Mouse (Mus musculus) brain, embryonic 14.5 days (tissue): ENCODE measurements around the gene Rbbp4.

Source experiments
- CTCF ChIP-seq: fragments of 200-500 bp; IDR thresholded peaks from 2 replicates; pipeline ENCODE4 v1.5.1; 2012; ENCODE audit warnings: inconsistent platforms, mild to moderate bottlenecking, moderate library complexity, borderline replicate concordance; ENCODE audit not compliant: insufficient read depth, insufficient read length; ENCODE audit errors: extremely low read depth
- POLR2A ChIP-seq: fragments of 200-500 bp; IDR thresholded peaks from 2 replicates; pipeline ENCODE4 v1.6.1; 2012; ENCODE audit warnings: mild to moderate bottlenecking, inconsistent platforms, borderline replicate concordance; ENCODE audit not compliant: poor library complexity, insufficient read depth, insufficient read length, severe bottlenecking; ENCODE audit errors: extremely low read depth

- no peak for TF ChIP-seq CTCF
- TF ChIP-seq POLR2A = no peak
These were observed 22.5 kb upstream of the Rbbp4 start for GRCm38 (mm10) chr4:129357613-129358163.
